In the genomic region with DNA sequence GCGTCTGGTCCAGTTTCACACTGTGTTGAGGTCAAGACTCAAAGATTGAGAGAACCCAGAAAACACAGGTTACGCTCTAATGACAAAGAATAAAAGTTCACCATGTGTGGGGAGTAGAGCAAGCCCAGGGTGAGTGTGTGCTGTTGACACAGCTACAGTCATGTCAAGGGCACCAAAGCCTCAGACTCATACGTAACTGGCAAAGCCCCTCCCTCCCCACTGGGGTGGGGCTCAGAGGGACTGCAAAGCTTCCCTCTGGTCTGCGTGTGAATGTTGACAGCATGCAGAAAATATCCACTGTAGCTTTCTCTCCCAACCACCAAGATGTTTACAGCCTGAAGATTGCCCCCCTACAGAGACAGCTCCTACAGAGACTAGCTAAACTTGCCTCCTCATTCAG, we compare ENCODE assay signal across 23 mouse cellular contexts. TPM values are rescaled to one million over a fixed set of nuclear protein-coding genes. Genes with fewer than 3 reads are reported as not detected.
DNase-seq lines count a peak whose midpoint lies in the region; ATAC-seq and TF ChIP-seq lines count a peak whose summit lies in the region.
"Had no signal": no experiment of that assay in that cellular context is flagged by ENCODE, and none has a peak within 500 bp of the region (broad histone marks: within the 10 kb centered on the region; RNA-seq: fewer than 3 reads in every experiment).

No protein-coding gene starts in this region.

- DNase-seq in adrenal gland, adult 2 months, result peak; percentile 82
- no peak for DNase-seq in adrenal gland, adult 8-10 months
- no peak for DNase-seq in kidney, postnatal 0 days (ENCODE audit: low spot score)
- no peak for DNase-seq in kidney, postnatal 10 days
- peak; percentile 53 for DNase-seq in lung, postnatal 10 days
- DNase-seq in stomach, postnatal 0 days (ENCODE audit: low spot score), result peak; percentile 71
- DNase-seq in cerebellum, postnatal 4 days (ENCODE audit: low spot score in 2 of 2), result no peak
- DNase-seq: cerebellum, adult 8-10 months; heart, postnatal 14 days; right cerebral cortex, postnatal 25 days; thymus, postnatal 36 days had no signal

- TF ChIP-seq CTCF in kidney, postnatal 0 days (IDR thresholded peaks at IDR 0.05; ENCODE audit: low read depth), result no peak
- TF ChIP-seq CTCF in stomach, postnatal 0 days (IDR thresholded peaks at IDR 0.05; ENCODE audit: low read depth), result no peak
- no peak for TF ChIP-seq CTCF in intestine, postnatal 0 days (IDR thresholded peaks at IDR 0.05; ENCODE audit: low read depth)

- H3K27ac ChIP-seq in kidney, postnatal 0 days, result no peak overlapping the region
- no peak overlapping the region for H3K27ac ChIP-seq in stomach, postnatal 0 days (replicated peaks)
- H3K27ac ChIP-seq in intestine, postnatal 0 days (ENCODE audit: low read depth, low read length), result no peak overlapping the region
- H3K27ac ChIP-seq: embryonic facial prominence, embryonic 12.5 days; forebrain, embryonic 15.5 days; hindbrain, embryonic 13.5 days; layer of hippocampus, adult 2 months; liver, embryonic 14.5 days had no signal

- no peak for TF ChIP-seq EP300 in stomach, postnatal 0 days (optimal IDR thresholded peaks at IDR 0.05)

- H3K9ac ChIP-seq in kidney, postnatal 0 days (ENCODE audit: low read depth, low read length), result no peak overlapping the region
- H3K9ac ChIP-seq in stomach, postnatal 0 days (ENCODE audit: low read length), result no peak overlapping the region
- no peak overlapping the region for H3K9ac ChIP-seq in intestine, postnatal 0 days (ENCODE audit: low read depth, low read length)
- H3K9ac ChIP-seq: embryonic facial prominence, embryonic 12.5 days; forebrain, embryonic 15.5 days; hindbrain, embryonic 13.5 days; liver, embryonic 14.5 days had no signal

- H3K4me1 ChIP-seq in kidney, postnatal 0 days (replicated peaks; ENCODE audit: insufficient read depth, low read length), result peaks cover 4% of the 10 kb centered on the region; the same call in 1 of the 2 replicates
- H3K4me1 ChIP-seq in stomach, postnatal 0 days (replicated peaks; ENCODE audit: control insufficient read depth, insufficient read depth), result no peaks in the 10 kb centered on the region
- H3K4me1 ChIP-seq in intestine, postnatal 0 days (replicated peaks; ENCODE audit: control insufficient read depth, insufficient read depth, low read length), result no peaks in the 10 kb centered on the region
- H3K4me1 ChIP-seq: embryonic facial prominence, embryonic 12.5 days; forebrain, embryonic 15.5 days; hindbrain, embryonic 13.5 days had no signal

- H3K9me3 ChIP-seq in kidney, postnatal 0 days (replicated peaks; ENCODE audit: low read length), result no peaks in the 10 kb centered on the region
- no peaks in the 10 kb centered on the region for H3K9me3 ChIP-seq in stomach, postnatal 0 days (ENCODE audit: control insufficient read depth, low read length)
- no peaks in the 10 kb centered on the region for H3K9me3 ChIP-seq in intestine, postnatal 0 days (ENCODE audit: control insufficient read depth)
- H3K9me3 ChIP-seq: embryonic facial prominence, embryonic 12.5 days; forebrain, embryonic 15.5 days; G1E; hindbrain, embryonic 13.5 days had no signal

- ATAC-seq in kidney, postnatal 0 days (replicated peaks; ENCODE audit: low FRiP score, low read depth), result peak; percentile 34; the same call in 1 of the 2 replicates
- peak; percentile 77 for ATAC-seq in stomach, postnatal 0 days (ENCODE audit: low FRiP score, low TSS enrichment)
- ATAC-seq in intestine, postnatal 0 days, result no peak
- ATAC-seq: forebrain, embryonic 15.5 days had no signal

- no peaks in the 10 kb centered on the region for H3K36me3 ChIP-seq in kidney, postnatal 0 days (ENCODE audit: insufficient read depth, low read length)
- H3K36me3 ChIP-seq in stomach, postnatal 0 days (ENCODE audit: control insufficient read depth, insufficient read depth, low read length), result no peaks in the 10 kb centered on the region
- H3K36me3 ChIP-seq in intestine, postnatal 0 days (ENCODE audit: control insufficient read depth, insufficient read depth), result no peaks in the 10 kb centered on the region
- H3K36me3 ChIP-seq: forebrain, embryonic 15.5 days; G1E; hindbrain, embryonic 13.5 days had no signal

- no peak overlapping the region for H3K4me2 ChIP-seq in kidney, postnatal 0 days (ENCODE audit: low read length)
- no peak overlapping the region for H3K4me2 ChIP-seq in stomach, postnatal 0 days (replicated peaks; ENCODE audit: low read depth)
- H3K4me2 ChIP-seq in intestine, postnatal 0 days (replicated peaks; ENCODE audit: low read depth), result no peak overlapping the region
- H3K4me2 ChIP-seq: embryonic facial prominence, embryonic 12.5 days; forebrain, embryonic 15.5 days; heart, embryonic 11.5 days; hindbrain, embryonic 13.5 days had no signal

- 81% methylated on average over 4 of the region's 4 CpGs for WGBS in kidney, postnatal 0 days
- 41% methylated on average over 4 of the region's 4 CpGs for WGBS in stomach, postnatal 0 days
- 59% methylated on average over 4 of the region's 4 CpGs for WGBS in intestine, postnatal 0 days

- H3K4me3 ChIP-seq in kidney, postnatal 0 days (replicated peaks; ENCODE audit: low read depth, low read length), result no peak overlapping the region
- H3K4me3 ChIP-seq in stomach, postnatal 0 days (ENCODE audit: low read depth, low read length), result no peak overlapping the region
- H3K4me3 ChIP-seq in intestine, postnatal 0 days (ENCODE audit: low read depth, low read length), result no peak overlapping the region
- H3K4me3 ChIP-seq: embryonic facial prominence, embryonic 12.5 days; erythroblast, embryonic 14.5 days; forebrain, embryonic 15.5 days; hindbrain, embryonic 13.5 days; layer of hippocampus, adult 2 months had no signal

- no peaks in the 10 kb centered on the region for H3K27me3 ChIP-seq in kidney, postnatal 0 days (ENCODE audit: insufficient read depth, low read length)
- no peaks in the 10 kb centered on the region for H3K27me3 ChIP-seq in stomach, postnatal 0 days (ENCODE audit: control insufficient read depth, insufficient read depth, low read length)
- H3K27me3 ChIP-seq in intestine, postnatal 0 days (replicated peaks; ENCODE audit: control insufficient read depth, insufficient read depth, low read length), result no peaks in the 10 kb centered on the region
- H3K27me3 ChIP-seq: embryonic facial prominence, embryonic 12.5 days; forebrain, embryonic 15.5 days; hindbrain, embryonic 13.5 days had no signal

RNA-seq across cellular contexts. Expression of gene Tns1, which starts 48.0 kb away (rescaled TPM):
- total RNA-seq in adrenal gland, adult 2 months (2021), result 100 to 1,000 TPM; 424 to 432 TPM
- polyA plus RNA-seq in adrenal gland, adult 2 months (2012; rRNA removed), result 523 and 701 TPM in 2 replicates
- total RNA-seq in adrenal gland, adult 8-10 months (2022), result 100 to 1,000 TPM; 461 to 578 (median 489) TPM
- polyA plus RNA-seq in kidney, postnatal 0 days (2015; fragmentation: Nextera tagmentation; extraction: Ambion mirVana), result 65.4 and 71.8 TPM in 2 replicates
- 28.8 and 32.7 TPM in 2 replicates for polyA plus RNA-seq in stomach, postnatal 0 days (2015; fragmentation: Nextera tagmentation; extraction: Ambion mirVana)
- 20.0 and 21.5 TPM in 2 replicates for polyA plus RNA-seq in intestine, postnatal 0 days (2015; fragmentation: Nextera tagmentation; extraction: Ambion mirVana)

RNA-seq across cellular contexts. Expression of gene Rufy4, which starts 49.1 kb away (rescaled TPM):
- 1 to 10 TPM; 1.0 to 2.2 TPM for total RNA-seq in adrenal gland, adult 2 months (2021)
- polyA plus RNA-seq in adrenal gland, adult 2 months (2012; rRNA removed), result 0.45 and 0.90 TPM in 2 replicates
- total RNA-seq in adrenal gland, adult 8-10 months (2022), result 1 to 10 TPM; 1.3 to 4.4 (median 2.8) TPM
- 0.07 and 0.18 TPM in 2 replicates for polyA plus RNA-seq in kidney, postnatal 0 days (2015; fragmentation: Nextera tagmentation; extraction: Ambion mirVana)
- polyA plus RNA-seq in stomach, postnatal 0 days (2015; fragmentation: Nextera tagmentation; extraction: Ambion mirVana), result 0.13 and 0.19 TPM in 2 replicates
- 0.10 TPM in 1 of 2 replicates, not detected in the other for polyA plus RNA-seq in intestine, postnatal 0 days (2015; fragmentation: Nextera tagmentation; extraction: Ambion mirVana)
- total RNA-seq: left cerebral cortex, postnatal 25 days; midbrain, postnatal 0 days had no signal
- polyA plus RNA-seq: cortical plate, adult 2 months; erythroblast, embryonic 14.5 days; G1E had no signal

Comparison
In these comparisons a context has a peak if more than half of its experiments do, and no peak if none do; other contexts are left out.
1. DNase-seq: peak in adrenal gland, adult 2 months (single experiment), lung, postnatal 10 days (single experiment) and stomach, postnatal 0 days (single experiment); none in adrenal gland, adult 8-10 months (single experiment), kidney, postnatal 0 days (single experiment), kidney, postnatal 10 days (single experiment) and cerebellum, postnatal 4 days (0 of 2).